Mouse (Mus musculus) embryonic fibroblast, embryonic 13.5 days (primary cell): Measurements from ENCODE around the gene Fam168a.

Experiments
- CTCF ChIP-seq: IDR thresholded peaks from 2 replicates; pipeline ENCODE4 v1.5.1; 2011; ENCODE audit warnings: mild to moderate bottlenecking, control low read depth, low read length, moderate library complexity, borderline replicate concordance; ENCODE audit not compliant: insufficient read depth
- POLR2A ChIP-seq: IDR thresholded peaks from 2 replicates; pipeline ENCODE4 v1.6.1; 2011; ENCODE audit warnings: low read depth, mild to moderate bottlenecking, control low read depth, low read length, moderate library complexity

GRCm38 (mm10) chr7:100839632-100840402 is 133.4 kb downstream of the Fam168a start:
- no peak for TF ChIP-seq POLR2A
- no peak for TF ChIP-seq CTCF
